Mouse (Mus musculus) heart, postnatal 0 days (tissue): ENCODE measurements at regions not wholly inside any gene's neighbourhood (a gene's known extent, or its start where the extent isn't known, plus 50 kb on each side); places are given as distances from the start of the nearest gene placed in this dataset.

Experiments used
- CTCF ChIP-seq: IDR thresholded peaks from 2 replicates; pipeline ENCODE4 v1.5.1; 2016; ENCODE audit warnings: antibody characterized with exemption, control low read depth, low read depth
- EP300 ChIP-seq: IDR thresholded peaks from 2 replicates; pipeline ENCODE4 v1.6.1; 2016; ENCODE audit warnings: antibody characterized with exemption, low read depth

GRCm38 (mm10) chr15:68606110-68606791 is 2105.5 kb upstream of the Lrrc6 start:
- no peak for TF ChIP-seq CTCF
- no peak for TF ChIP-seq EP300
